Mouse (Mus musculus) G1E-ER4 (cell line): Measurements from ENCODE around the gene Cald1. TPM values are rescaled to one million over a fixed set of nuclear protein-coding genes. Genes with fewer than 3 reads are reported as not detected.

Experiments used
- GATA1 ChIP-seq: IDR thresholded peaks from one replicate; pipeline ENCODE4 v1.8.0; 2012; ENCODE audit warnings: low read length, inconsistent platforms
- polyA plus RNA-seq: library from polyadenylated mRNA; stranded (reverse); fragments of >175 nt; gene quantifications from 2 replicates; pipeline ENCODE4 v1.2.3, GENCODE M21; 2012

Gene Cald1
- polyA plus RNA-seq, 1 experiment, result not detected

DNA sequence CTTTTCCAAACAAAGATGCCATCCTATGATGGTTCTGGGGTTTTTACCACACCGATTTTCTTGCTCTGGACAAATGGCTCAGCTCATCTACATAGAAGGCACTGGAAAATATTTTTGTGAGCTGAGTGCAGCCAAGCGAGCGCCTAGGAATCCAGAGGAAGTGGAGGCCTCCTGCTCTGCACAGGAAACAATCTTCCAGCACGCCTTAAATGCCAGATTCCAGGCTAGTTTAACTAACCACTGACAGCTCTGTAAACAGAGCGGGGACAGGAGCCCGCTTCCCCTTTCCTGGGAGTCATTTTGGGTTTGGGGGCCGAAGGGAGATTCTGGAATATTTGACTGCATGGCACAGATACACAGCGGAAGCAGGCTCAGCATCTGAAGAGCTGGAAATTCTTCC lies 86.6 kb downstream of the Cald1 start:
- TF ChIP-seq GATA1, result no peak

DNA sequence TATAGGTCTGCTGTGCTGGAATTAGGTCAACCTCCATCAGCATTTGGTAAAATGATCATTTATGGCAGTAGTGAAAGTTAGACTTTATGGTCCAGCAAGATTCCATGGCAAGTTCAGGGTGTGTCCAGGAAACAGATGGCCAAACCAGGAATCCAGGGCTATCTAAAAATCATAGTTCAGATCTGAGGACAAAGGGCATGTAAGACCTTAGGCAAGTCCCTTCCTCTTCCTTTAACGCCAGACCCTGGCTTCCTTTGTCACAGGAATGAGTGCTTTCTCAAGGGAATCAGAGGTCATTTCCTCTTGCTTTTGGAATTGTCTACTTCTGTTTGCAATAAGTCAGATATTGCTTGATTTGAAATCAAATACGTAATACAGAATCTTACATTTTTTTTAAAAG lies 90.7 kb downstream of the Cald1 start:
- TF ChIP-seq GATA1, result no peak

DNA sequence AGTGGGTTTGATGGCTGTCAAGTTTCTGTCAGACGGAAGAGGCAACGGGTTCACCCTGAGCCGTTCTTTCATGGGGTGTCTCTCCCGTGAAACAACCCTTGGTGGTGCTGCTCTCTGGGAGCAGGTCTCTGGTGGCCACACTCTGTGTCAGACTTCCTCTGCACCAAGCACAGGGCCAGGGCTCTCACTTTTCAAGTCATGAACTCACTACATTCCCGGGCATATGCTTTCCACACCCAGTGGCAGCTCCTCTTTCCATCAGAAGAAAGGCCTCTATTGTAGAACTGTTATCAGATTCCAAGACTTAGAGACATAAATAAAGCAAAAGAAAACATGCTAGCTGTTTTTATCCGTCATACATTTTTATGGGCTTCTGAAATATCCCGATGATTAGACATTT lies 93.1 kb downstream of the Cald1 start:
- no peak for TF ChIP-seq GATA1

DNA sequence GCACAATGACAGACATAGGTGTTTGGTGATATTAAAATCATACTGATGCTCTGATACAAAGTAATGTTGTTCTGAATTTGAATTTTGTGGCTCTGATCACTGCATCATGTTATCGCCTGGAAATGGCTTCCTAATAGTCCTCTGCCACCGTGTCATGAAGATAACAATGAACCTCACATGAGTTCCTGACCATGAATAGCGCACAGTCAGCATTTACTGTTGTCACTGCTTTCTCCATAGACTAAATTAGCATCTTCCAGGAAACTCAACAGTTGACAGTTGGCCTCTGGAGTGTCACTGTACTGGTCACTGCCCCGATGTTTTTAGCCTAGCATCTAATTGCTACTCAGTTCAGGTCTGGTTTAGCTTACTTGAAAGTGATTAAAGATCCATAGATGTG lies 95.8 kb downstream of the Cald1 start:
- no peak for TF ChIP-seq GATA1

DNA sequence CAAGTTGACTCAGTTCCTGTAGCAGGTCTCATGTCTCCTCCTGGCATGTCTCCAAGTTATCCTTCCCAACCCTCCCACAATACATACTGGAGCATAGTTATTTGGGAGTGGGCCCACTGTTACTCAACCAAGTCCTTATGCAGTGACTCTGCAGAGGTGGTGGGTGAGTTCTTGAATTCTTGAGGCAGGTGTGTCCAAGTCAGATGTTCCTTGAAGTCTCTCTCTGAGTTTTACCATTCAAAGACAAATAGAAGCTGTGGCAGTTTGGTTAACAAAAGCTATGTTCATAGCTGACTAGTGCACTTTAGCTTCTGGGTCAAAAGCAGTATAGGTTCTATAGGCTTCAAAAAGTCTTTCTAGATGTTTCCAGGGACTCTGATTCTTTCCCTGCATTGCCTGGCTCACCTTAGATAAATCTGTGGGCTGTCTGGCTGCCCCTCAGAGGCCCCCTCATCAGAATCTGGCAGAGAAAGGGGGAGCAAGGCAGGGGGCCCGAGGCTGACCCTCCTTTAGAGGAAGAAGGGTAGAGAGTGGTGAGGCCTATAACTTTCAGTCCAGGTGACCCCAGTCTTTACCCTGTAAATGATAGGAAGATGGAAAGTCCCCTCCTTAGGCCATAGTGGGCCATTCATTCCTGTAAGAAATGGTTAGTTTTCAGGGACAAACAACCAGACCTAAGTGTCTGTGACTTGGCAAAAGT lies 105.3 kb downstream of the Cald1 start:
- no peak for TF ChIP-seq GATA1

DNA sequence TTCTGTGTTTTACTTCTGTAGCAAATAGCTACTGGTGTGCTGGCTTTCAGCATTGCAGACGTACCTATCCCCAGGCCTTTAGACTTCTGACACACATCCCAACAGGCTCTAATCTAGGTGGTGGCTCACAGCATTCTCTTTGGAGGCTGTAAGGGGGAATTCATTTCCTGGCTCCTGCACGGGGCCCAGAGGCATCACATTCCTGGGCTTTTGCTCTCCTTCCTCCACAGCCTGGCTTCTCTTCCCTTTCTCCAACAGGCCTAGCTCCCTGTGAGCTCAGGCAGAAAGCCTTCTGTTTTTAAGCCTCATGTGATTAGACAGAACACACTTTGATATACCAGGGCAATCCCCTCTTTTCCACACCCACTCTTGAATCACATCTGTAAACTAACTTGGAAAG lies 109.2 kb downstream of the Cald1 start:
- TF ChIP-seq GATA1, result no peak

DNA sequence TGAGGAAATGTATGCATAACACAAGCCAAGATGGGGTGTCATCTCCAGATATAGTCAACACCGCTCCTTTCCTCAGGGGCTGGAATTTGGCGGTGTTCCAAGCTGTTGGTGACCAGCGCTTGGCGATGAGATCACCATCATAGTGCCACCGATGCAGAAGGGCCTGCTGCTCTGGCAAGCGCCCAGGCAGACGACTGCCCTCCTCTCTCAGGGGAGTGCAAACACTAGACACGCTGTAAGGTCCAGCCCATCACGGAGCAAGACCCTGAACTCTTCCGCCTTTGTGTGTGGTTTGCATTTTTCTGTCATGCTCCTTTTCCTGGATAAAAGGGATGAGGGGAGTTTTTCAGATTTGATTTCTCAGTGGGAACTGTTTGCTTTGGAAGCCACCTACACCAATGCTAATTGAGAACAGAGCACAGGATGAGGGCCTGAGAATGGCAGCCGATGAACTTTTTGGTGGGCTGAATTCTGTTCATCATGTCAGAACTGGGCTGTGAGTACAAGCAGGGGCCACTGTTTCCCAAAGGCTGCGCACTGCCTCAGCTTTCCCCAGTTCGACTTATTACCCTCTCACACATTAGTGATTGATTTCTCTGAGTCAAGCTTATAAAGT lies 110.5 kb downstream of the Cald1 start:
- TF ChIP-seq GATA1, result no peak

DNA sequence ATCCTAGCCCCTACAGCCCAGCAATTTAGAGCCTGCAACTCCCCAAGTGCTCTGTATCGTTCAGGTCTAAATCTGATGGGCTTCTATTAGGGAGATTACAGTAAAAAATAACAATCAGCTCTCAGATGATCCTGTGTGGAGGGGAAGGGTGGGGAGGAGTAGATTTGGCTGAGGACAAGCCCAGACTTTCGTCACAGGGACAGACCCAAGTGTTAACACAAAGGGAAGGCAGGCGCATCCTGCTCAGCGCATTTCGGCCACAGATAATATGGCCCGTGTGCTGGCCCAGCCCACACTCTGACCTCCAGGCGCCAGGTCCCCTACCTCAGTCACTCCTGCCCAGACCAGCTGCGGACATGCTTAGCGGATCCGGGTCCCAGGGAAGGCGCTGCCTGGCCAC lies 111.0 kb downstream of the Cald1 start:
- TF ChIP-seq GATA1, result no peak

DNA sequence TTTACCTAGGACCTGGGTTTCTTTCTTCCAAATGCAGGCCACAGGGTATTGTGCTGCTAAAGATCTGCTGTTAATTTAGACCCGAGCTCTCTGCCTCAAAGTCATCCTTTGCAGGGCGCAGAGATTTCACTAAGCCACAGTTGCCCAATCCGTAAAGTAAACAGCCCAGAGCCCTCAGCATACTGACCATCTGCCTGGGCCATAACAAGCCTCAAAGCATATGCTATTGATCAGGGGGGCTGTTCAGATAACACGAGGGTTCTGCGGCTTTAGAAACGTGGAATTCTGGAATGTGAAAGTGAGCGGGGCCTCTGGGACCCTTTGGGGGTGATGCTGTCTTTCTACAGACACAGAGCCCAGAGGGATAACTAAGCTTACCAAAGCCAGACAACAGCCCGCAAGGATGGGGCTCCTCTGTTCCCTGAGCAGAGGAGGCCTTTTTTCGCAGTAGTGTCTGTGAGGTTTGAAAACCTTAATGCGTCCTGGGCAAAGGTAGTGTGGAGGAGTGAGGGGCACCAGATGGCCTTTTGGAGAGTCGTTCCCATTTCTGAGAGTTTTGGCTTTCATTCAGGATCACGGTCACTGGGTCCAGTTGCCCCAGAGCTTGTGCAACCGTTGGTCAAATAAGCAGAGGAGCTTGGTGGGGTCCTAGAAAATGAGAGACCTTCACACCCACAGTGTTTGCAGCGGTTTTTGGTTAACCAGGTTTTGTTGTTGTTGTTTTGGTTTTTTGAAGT lies 111.8 kb downstream of the Cald1 start:
- TF ChIP-seq GATA1, result no peak

DNA sequence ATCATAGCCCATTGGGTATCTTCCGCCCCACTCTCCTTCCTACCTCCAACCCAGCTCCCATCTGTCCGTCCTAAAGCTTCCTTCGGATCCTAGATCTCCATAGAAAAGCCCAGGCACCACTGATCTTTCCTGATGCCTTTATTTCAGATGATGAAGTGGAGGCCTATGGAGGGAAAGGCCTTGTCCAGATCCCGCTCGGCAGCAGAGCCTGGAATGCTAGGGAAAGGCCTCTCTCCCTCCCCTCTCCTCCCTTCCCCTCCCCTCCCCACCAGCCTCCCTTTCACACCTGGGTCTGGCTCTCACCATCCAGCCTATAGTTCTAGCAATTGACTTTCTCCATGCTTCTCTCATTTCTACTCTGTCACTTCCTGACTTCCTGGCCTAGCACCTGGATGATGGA lies 112.5 kb downstream of the Cald1 start:
- TF ChIP-seq GATA1, result no peak

DNA sequence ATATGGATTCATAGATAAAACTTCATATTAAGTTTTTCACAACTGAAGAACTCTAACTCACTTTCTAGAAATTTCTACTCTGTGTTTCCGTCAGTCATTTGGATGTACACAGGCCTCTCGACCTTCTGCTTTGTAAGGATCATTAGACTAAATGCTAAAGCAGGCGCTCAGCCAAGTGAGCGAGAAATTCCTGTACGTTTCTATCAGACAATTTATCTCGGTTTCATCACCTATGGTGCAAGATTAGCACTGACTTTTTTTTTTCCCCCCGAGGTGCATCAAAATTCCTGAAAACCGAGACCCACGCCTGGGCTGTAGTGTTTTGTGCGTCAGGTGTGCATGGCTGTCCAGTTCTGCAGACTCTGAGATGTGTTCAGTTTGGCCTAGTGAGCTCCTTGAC lies 113.3 kb downstream of the Cald1 start:
- no peak for TF ChIP-seq GATA1

DNA sequence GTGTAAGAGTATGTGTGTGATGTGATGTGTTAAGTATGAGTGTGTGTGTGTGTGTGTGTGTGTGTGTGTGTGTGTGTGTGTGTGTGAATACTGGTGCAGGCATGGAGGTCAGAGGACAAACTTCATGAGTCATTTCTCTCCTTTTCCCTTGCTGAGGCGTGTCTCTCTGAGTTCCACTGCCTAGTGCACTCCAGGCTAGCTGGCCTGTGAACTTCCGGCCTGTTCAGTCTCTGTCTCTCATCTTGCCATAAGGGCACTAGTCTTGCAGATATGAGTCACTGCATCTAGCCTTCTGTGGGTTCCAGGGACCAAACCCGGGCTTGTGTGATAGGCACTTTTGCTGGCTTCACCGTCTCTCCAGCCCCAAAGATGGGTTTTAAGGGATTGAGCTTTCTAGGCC lies 114.9 kb downstream of the Cald1 start:
- TF ChIP-seq GATA1, result no peak

DNA sequence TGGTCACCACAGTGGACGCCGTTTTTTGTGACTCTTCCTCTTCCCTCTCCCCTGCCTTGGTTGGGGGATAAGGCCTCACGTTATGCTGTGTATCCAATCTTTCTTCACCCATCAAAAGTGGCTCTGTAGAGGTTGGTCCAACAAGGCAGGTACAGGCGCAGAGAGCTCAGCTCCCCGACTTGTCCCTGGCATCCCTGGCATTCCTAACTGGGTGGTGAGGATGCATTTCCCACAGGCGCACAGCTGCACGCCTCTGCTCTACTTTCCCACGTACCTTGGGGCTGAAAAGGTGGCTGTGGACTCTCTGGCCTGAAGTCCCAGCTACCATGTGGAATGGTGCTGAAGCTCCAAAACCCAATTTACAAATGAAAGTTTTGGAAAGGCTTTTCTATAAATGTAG lies 115.5 kb downstream of the Cald1 start:
- no peak for TF ChIP-seq GATA1

DNA sequence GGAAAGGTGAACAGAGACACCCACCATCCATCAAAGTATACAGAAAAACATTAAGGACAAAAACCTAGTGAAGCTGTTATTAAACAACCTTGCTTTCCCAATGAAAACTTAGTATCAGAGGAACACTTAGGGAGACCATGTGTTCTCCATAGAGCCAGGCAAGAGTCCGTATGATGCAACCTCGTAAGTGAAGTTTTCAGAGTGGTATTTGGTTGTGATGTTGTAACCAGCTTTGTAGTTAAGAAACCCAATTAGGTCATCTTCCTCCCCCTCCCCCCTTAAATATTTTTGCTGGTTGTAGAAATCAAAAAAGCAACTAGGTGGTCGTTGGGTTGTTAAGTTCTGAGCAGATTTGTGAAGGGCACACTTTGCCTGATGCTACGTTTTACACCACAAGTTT lies 116.3 kb downstream of the Cald1 start:
- TF ChIP-seq GATA1, result no peak

DNA sequence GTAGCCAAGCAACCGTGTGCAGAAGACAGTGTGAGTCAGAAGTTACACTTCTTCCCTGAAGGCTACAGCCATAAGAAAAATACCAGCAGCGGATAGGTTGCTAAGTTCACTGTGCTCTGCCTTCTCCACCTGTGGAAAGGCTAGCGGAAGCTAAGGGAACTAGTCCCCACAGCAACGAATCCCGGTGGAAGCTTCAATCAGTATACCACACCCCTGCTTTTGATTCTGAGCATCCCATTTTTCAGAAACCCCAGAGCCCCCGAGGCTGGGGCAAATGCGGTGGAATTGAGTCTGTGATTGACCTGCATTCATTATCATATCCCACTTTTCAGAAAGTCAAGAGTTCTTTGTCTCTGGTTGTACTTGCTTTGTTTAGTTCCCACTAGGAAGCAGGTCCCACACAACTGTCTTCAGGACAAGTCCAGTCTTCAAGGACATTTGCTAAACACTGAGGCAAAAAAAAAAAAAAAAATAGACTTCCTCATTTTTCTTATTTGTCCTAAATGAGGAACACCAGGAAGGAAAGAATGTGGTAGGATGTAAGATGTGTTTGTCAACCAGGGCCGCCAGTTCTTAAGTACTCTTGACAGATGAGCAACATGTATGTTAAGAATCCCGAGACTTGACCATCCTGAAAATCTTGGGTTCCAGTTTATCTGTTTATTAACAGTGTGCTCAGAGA lies 118.0 kb downstream of the Cald1 start:
- TF ChIP-seq GATA1, result no peak
